Mouse (Mus musculus): ENCODE results near the gene Rplp0. TPM values are rescaled to one million over a fixed set of nuclear protein-coding genes. Genes with fewer than 3 reads are reported as not detected.

The Rplp0 gene
- 731 and 804 TPM in 2 replicates for polyA plus RNA-seq (2021; fragmentation: Nextera tagmentation)
- long read RNA-seq, experiment 1, transcript Rplp0-201 (7 exons, 1,358 nt) = major isoform, 734 of 868 reads
- long read RNA-seq, experiment 1, partial matches to known transcripts = 122 of 868 reads
- long read RNA-seq, experiment 1, other reads (novel, unspliced or antisense) = 12 of 868 reads
- long read RNA-seq, experiment 2, transcript Rplp0-201 (7 exons, 1,358 nt) = major isoform, 568 of 611 reads
- long read RNA-seq, experiment 2, partial matches to known transcripts = 30 of 611 reads
- long read RNA-seq, experiment 2, other reads (novel, unspliced or antisense) = 13 of 611 reads

GRCm38 (mm10) chr5:115559237-115560101, at the start of gene Rplp0:
Rplp0 (plus strand) TSS chr5:115559467.

DNA sequence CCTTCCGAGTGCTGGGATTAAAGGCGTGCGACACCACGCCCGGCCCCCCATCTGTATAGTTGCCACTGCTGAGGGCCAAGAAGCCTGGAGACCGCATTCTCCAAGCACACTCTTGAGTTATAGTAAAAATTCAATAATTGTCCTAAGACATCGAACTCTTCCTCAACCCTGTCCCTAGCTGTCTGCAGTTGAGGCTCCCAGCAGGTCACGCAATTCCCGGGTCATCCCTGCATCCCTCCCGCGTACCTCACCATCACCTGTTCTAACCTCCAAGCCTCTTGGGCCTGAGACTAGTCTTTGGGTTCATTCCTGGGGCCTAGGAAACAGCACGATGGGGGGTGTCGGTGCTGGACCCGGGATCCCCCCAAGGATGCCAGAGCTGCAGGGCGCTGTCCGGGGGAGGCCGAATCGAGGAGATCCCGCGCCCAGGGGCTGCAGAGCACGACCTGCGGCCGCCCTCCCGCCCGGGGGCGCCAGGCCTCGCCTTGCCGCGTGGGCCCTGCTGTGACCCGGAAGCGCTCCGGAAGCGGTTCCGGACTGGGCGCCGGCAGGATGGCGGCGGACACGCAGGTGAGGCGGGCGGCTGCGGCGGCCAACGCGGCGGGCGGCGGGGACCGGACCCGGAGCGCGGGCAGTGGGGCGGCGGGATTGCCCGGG, 5.6 kb downstream of the Rplp0 start, which contains the start of gene Gcn1l1:
Gene Gcn1l1 (plus strand): TSS at position 518 of the 657 bp plus-strand sequence.

Small RNAs within 50 kb of the gene (microRNA-seq; reads per million reads assigned to microRNA genes)
- gene Mir7029 = not detected

Other genes with a start within 250 kb of the Rplp0 start
- 32.8 and 35.5 TPM in 2 replicates for gene Srsf9, start 232.3 kb upstream of the Rplp0 start, polyA plus RNA-seq (2021; fragmentation: Nextera tagmentation)
- gene Gatc, start 218.3 kb upstream of the Rplp0 start, polyA plus RNA-seq (2021; fragmentation: Nextera tagmentation) = 19.3 and 21.7 TPM in 2 replicates
- gene Triap1, start 218.2 kb upstream of the Rplp0 start, polyA plus RNA-seq (2021; fragmentation: Nextera tagmentation) = 45.2 and 46.4 TPM in 2 replicates
- 2,766 and 2,985 TPM in 2 replicates for gene Cox6a1, start 210.5 kb upstream of the Rplp0 start, polyA plus RNA-seq (2021; fragmentation: Nextera tagmentation)
- gene Msi1, start 129.9 kb upstream of the Rplp0 start, polyA plus RNA-seq (2021; fragmentation: Nextera tagmentation) = 8.3 and 9.3 TPM in 2 replicates
- not detected in 2 replicates for gene Pla2g1b, start 93.2 kb upstream of the Rplp0 start, polyA plus RNA-seq (2021; fragmentation: Nextera tagmentation)
- gene Sirt4, start 74.7 kb upstream of the Rplp0 start, polyA plus RNA-seq (2021; fragmentation: Nextera tagmentation) = 5.8 and 6.6 TPM in 2 replicates
- gene Pxn, start 52.8 kb upstream of the Rplp0 start, polyA plus RNA-seq (2021; fragmentation: Nextera tagmentation) = 9.6 and 14.3 TPM in 2 replicates
- 21.9 and 26.2 TPM in 2 replicates for gene Gcn1l1, start 5.8 kb downstream of the Rplp0 start, polyA plus RNA-seq (2021; fragmentation: Nextera tagmentation)
- 6.4 and 8.0 TPM in 2 replicates for gene Rab35, start 72.4 kb downstream of the Rplp0 start, polyA plus RNA-seq (2021; fragmentation: Nextera tagmentation)
- gene Bicdl1, start 172.2 kb downstream of the Rplp0 start, polyA plus RNA-seq (2021; fragmentation: Nextera tagmentation) = 14.7 TPM in 2 replicates